ENCODE assay signal across 8 mouse cellular contexts in genomic region chr9:106280808-106281544, GRCm38 (mm10). TPM values are rescaled to one million over a fixed set of nuclear protein-coding genes. Genes with fewer than 3 reads are reported as not detected.
DNase-seq lines count a peak whose midpoint lies in the region; ATAC-seq lines count a peak whose summit lies in the region.

Gene Poc1a (plus strand): TSS chr9:106281061.

- H3K9me3 ChIP-seq in hindbrain, embryonic 15.5 days, result no peaks in the 10 kb centered on the region

- 0 out of 2 replicates have a peak, but pooled peaks cover 2% of the 10 kb centered on the region for H3K36me3 ChIP-seq in hindbrain, embryonic 15.5 days

- H3K4me3 ChIP-seq in hindbrain, embryonic 15.5 days, result peak within 1 kb of the TSS; percentile 63

- DNase-seq in T-cell, adult 2 months (ENCODE audit: low spot score), result peak; percentile 91
- peak; percentile 90 to 93 for DNase-seq in cerebellum, postnatal 36 days
- peak; percentile 92 to 95 for DNase-seq in frontal cortex, postnatal 36 days (ENCODE audit: low spot score in 2 of 2)
- DNase-seq in left cerebral cortex, adult 11 months (ENCODE audit: low spot score), result peak; percentile 92
- peak; percentile 94 to 95 for DNase-seq in lung, postnatal 4 days
- peak; percentile 91 for DNase-seq in retina, postnatal 7 days (ENCODE audit: low read depth, low spot score)
- peak; percentile 83 for DNase-seq in urinary bladder, adult 2 months (ENCODE audit: low spot score)

- ATAC-seq in hindbrain, embryonic 15.5 days (ENCODE audit: low FRiP score, low read depth), result peak; percentile 97

- H3K27ac ChIP-seq in hindbrain, embryonic 15.5 days (replicated peaks), result peak within 1 kb of the TSS; percentile 85

- H3K27me3 ChIP-seq in hindbrain, embryonic 15.5 days, result no peaks in the 10 kb centered on the region

- under 1% methylated on average over 47 of the region's 47 CpGs for WGBS in hindbrain, embryonic 15.5 days

- peak within 1 kb of the TSS; percentile 57 for H3K9ac ChIP-seq in hindbrain, embryonic 15.5 days

- H3K4me1 ChIP-seq in hindbrain, embryonic 15.5 days (replicated peaks), result peaks cover 13% of the 10 kb centered on the region

- peak within 1 kb of the TSS; percentile 98 for H3K4me2 ChIP-seq in hindbrain, embryonic 15.5 days

RNA-seq across cellular contexts. Expression of gene Poc1a, which starts in this region (rescaled TPM):
- 8.8 and 9.3 TPM in 2 replicates for polyA plus RNA-seq in hindbrain, embryonic 15.5 days (2015; fragmentation: Nextera tagmentation; extraction: Ambion mirVana)
- 3.9 and 4.5 TPM in 2 replicates for polyA plus RNA-seq in urinary bladder, adult 2 months (2012; rRNA removed)

Comparison
In these comparisons a context has a peak if more than half of its experiments do, and no peak if none do; other contexts are left out.
1. Peak in every context shown above with its lines: DNase-seq, ATAC-seq, H3K4me3 ChIP-seq and H3K27ac ChIP-seq.